Mouse (Mus musculus) ES-Bruce4 (cell line): ENCODE data around the gene Rapgef4.

Experiments used
- CTCF ChIP-seq: IDR thresholded peaks from one replicate; pipeline ENCODE4 v1.8.1; 2011; ENCODE audit warnings: low read depth, low read length
- EP300 ChIP-seq: IDR thresholded peaks from 2 replicates; pipeline ENCODE4 v1.6.1; 2011; ENCODE audit warnings: low read depth, low read length; ENCODE audit not compliant: insufficient read depth
- POLR2A ChIP-seq: IDR thresholded peaks from one replicate; pipeline ENCODE4 v1.8.1; 2011; ENCODE audit warnings: low read length; ENCODE audit not compliant: insufficient read depth

DNA sequence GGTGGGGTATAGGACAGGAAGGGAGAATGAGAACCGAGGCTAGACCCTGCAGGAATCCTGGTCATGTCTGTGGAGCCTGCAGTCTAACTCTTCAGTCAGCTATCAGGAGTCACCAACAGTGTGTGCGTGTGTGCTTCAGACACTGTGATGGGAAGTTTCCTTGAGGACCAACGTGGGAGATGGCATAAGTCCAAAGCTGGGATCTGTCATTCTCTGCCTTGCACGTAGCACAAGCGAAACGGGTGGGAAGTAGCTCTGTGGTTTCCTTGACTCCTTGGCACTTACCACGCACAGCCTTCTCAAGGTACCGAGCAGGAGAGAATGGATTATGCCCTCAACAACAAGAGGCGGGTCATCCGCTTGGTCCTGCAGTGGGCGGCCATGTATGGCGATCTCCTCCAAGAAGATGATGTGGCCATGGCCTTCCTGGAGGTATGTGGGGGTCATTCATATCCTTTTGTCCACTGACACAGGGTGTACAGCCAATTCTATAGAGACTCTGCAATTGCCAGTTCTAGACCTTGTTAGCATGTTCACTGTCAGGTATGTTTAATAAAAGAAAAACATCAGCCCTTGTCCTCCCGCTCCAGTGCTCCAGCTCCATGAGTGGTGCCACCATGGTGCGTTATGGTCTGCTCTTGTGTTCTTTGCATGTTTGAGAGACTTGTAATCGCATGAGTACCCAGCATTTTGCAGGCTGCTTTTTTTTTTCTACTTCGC is 241.9 kb downstream of the Rapgef4 start:
- no peak for TF ChIP-seq POLR2A
- TF ChIP-seq CTCF, result no peak
- TF ChIP-seq EP300, result no peak
